Mouse (Mus musculus): ENCODE measurements around the gene Olfr1346. TPM values are rescaled to one million over a fixed set of nuclear protein-coding genes. Genes with fewer than 3 reads are reported as not detected.
"Not testable (repeated sequence)": the region's sequence is repeated elsewhere in the genome, so short reads cannot be mapped to it uniquely, and the experiment has no call there.

Olfr1346 gene
- polyA plus RNA-seq (2016; fragmentation: Nextera tagmentation; extraction: Ambion mirVana) = not detected in 2 replicates

- Histone ChIP-seq H3K9me3 (replicated peaks) (0 out of 2 replicates have a peak, but pooled peaks cover 7% of the 10 kb centered on the region), H3K4me1 (no peaks in the 10 kb centered on the region), H3K4me3 (no peak within 1 kb of the TSS), H3K27ac (replicated peaks) (no peak within 1 kb of the TSS), H3K27me3 (ENCODE audit: low read depth, poor library complexity, severe bottlenecking) (no peaks in the 10 kb centered on the region), H3K36me3 (no peaks in the 10 kb centered on the region)
- no peak for DNase-seq (ENCODE audit: low spot score)
Observed at GRCm38 (mm10) chr7:6466951-6467350, at the start of gene Olfr1346. TSS of gene Olfr1346 (plus strand) at chr7:6467101.

- peaks cover 5% of the 10 kb centered on the region; the same call in 1 of the 2 replicates for H3K9me3 ChIP-seq (replicated peaks)
- WGBS = 77% methylated on average over 6 of the region's 6 CpGs
- no peaks in the 10 kb centered on the region for H3K27me3 ChIP-seq (ENCODE audit: low read depth, poor library complexity, severe bottlenecking)
Observed at GRCm38 (mm10) chr7:6419894-6420293, 47.0 kb upstream of the Olfr1346 start.

GRCm38 (mm10) chr7:6429381-6429780 lies 37.5 kb upstream of the Olfr1346 start:
- H3K4me1 ChIP-seq = peaks cover 1% of the 10 kb centered on the region; the same call in 1 of the 2 replicates
- no peak overlapping the region for H3K27ac ChIP-seq (replicated peaks)
- peaks cover 22% of the 10 kb centered on the region for H3K9me3 ChIP-seq (replicated peaks)
- no peak overlapping the region for H3K4me3 ChIP-seq
- WGBS = 86% methylated on average over 3 of the region's 3 CpGs
- no peak for DNase-seq (ENCODE audit: low spot score)
- no peaks in the 10 kb centered on the region for H3K36me3 ChIP-seq
- no peaks in the 10 kb centered on the region for H3K27me3 ChIP-seq (ENCODE audit: low read depth, poor library complexity, severe bottlenecking)

More at GRCm38 (mm10) chr7:6419894-6420293, 47.0 kb upstream of the Olfr1346 start:
- Histone ChIP-seq H3K4me1 (peaks cover 3% of the 10 kb centered on the region), H3K36me3 (no peaks in the 10 kb centered on the region), H3K27ac (replicated peaks) (no peak overlapping the region), H3K4me3 (no peak overlapping the region)
- DNase-seq (ENCODE audit: low spot score) = no peak

GRCm38 (mm10) chr7:6430342-6430741 lies 36.6 kb upstream of the Olfr1346 start:
- H3K4me1 ChIP-seq = peaks cover 9% of the 10 kb centered on the region
- no peak overlapping the region for H3K27ac ChIP-seq (replicated peaks)
- no peak overlapping the region for H3K4me3 ChIP-seq
- no peaks in the 10 kb centered on the region for H3K36me3 ChIP-seq
- DNase-seq (ENCODE audit: low spot score) = no peak
- 46% methylated on average over 2 of the region's 2 CpGs for WGBS
- H3K9me3 ChIP-seq (replicated peaks) = peaks cover 21% of the 10 kb centered on the region
- no peaks in the 10 kb centered on the region for H3K27me3 ChIP-seq (ENCODE audit: low read depth, poor library complexity, severe bottlenecking)

GRCm38 (mm10) chr7:6438388-6438787 lies 28.5 kb upstream of the Olfr1346 start, which contains the start of gene Olfr1344:
TSS of gene Olfr1344 (plus strand) at chr7:6438688.
- Histone ChIP-seq H3K4me3 (no peak within 1 kb of the TSS), H3K27ac (replicated peaks) (no peak within 1 kb of the TSS), H3K36me3 (no peaks in the 10 kb centered on the region), H3K27me3 (ENCODE audit: low read depth, poor library complexity, severe bottlenecking) (no peaks in the 10 kb centered on the region), H3K4me1 (peaks cover 15% of the 10 kb centered on the region), H3K9me3 (replicated peaks) (0 out of 2 replicates have a peak, but pooled peaks cover 6% of the 10 kb centered on the region)
- DNase-seq (ENCODE audit: low spot score) = no peak
- 84% methylated on average over 3 of the region's 3 CpGs for WGBS

GRCm38 (mm10) chr7:6441173-6441572 lies 25.7 kb upstream of the Olfr1346 start:
- no peak overlapping the region for H3K4me3 ChIP-seq
- no peaks in the 10 kb centered on the region; the same call in 1 of the 2 replicates for H3K4me1 ChIP-seq
- 60% methylated on average over 2 of the region's 2 CpGs for WGBS
- H3K9me3 ChIP-seq (replicated peaks) = 0 out of 2 replicates have a peak, but pooled peaks cover 6% of the 10 kb centered on the region
- DNase-seq (ENCODE audit: low spot score) = no peak
- no peaks in the 10 kb centered on the region for H3K27me3 ChIP-seq (ENCODE audit: low read depth, poor library complexity, severe bottlenecking)
- H3K36me3 ChIP-seq = no peaks in the 10 kb centered on the region
- H3K27ac ChIP-seq (replicated peaks) = no peak overlapping the region

- peaks cover 16% of the 10 kb centered on the region; the same call in 1 of the 2 replicates for H3K9me3 ChIP-seq (replicated peaks)
- 89% methylated on average over 5 of the region's 5 CpGs for WGBS
Observed at GRCm38 (mm10) chr7:6447771-6448170, 19.1 kb upstream of the Olfr1346 start.

GRCm38 (mm10) chr7:6455868-6456267 lies 11.0 kb upstream of the Olfr1346 start, which contains the start of gene Olfr1336:
TSS of gene Olfr1336 (plus strand) at chr7:6456168.
- no peaks in the 10 kb centered on the region for H3K27me3 ChIP-seq (ENCODE audit: low read depth, poor library complexity, severe bottlenecking)
- no peak within 1 kb of the TSS for H3K4me3 ChIP-seq
- no peak within 1 kb of the TSS for H3K27ac ChIP-seq (replicated peaks)
- peaks cover 17% of the 10 kb centered on the region for H3K9me3 ChIP-seq (replicated peaks)
- DNase-seq (ENCODE audit: low spot score) = no peak
- H3K36me3 ChIP-seq = no peaks in the 10 kb centered on the region
- no peaks in the 10 kb centered on the region for H3K4me1 ChIP-seq

More at GRCm38 (mm10) chr7:6447771-6448170, 19.1 kb upstream of the Olfr1346 start:
- Histone ChIP-seq H3K36me3 (no peaks in the 10 kb centered on the region), H3K27ac (replicated peaks) (no peak overlapping the region), H3K4me1 (no peaks in the 10 kb centered on the region), H3K27me3 (ENCODE audit: low read depth, poor library complexity, severe bottlenecking) (no peaks in the 10 kb centered on the region), H3K4me3 (no peak overlapping the region)
- no peak for DNase-seq (ENCODE audit: low spot score)

GRCm38 (mm10) chr7:6456399-6456798 lies 10.5 kb upstream of the Olfr1346 start:
- whole genome bisulfite sequencing = 55% methylated on average over 3 of the region's 3 CpGs
- Histone ChIP-seq H3K4me3 (no peak overlapping the region), H3K27ac (replicated peaks) (no peak overlapping the region)

GRCm38 (mm10) chr7:6477633-6478032 lies 10.7 kb downstream of the Olfr1346 start:
- DNase-seq (ENCODE audit: low spot score); H3K36me3 ChIP-seq; H3K27me3 ChIP-seq (ENCODE audit: low read depth, poor library complexity, severe bottlenecking); H3K4me3 ChIP-seq; H3K27ac ChIP-seq (replicated peaks); H3K4me1 ChIP-seq: not testable (repeated sequence)
- peaks cover 44% of the 10 kb centered on the region for H3K9me3 ChIP-seq (replicated peaks)
- WGBS = 88% methylated on average over 2 of the region's 2 CpGs

More at GRCm38 (mm10) chr7:6456399-6456798, 10.5 kb upstream of the Olfr1346 start:
- Histone ChIP-seq H3K4me1 (no peaks in the 10 kb centered on the region), H3K36me3 (no peaks in the 10 kb centered on the region), H3K27me3 (ENCODE audit: low read depth, poor library complexity, severe bottlenecking) (no peaks in the 10 kb centered on the region), H3K9me3 (replicated peaks) (peaks cover 21% of the 10 kb centered on the region)
- no peak for DNase-seq (ENCODE audit: low spot score)

GRCm38 (mm10) chr7:6486841-6487240 lies 19.9 kb downstream of the Olfr1346 start, which contains the start of gene Olfr5:
TSS of gene Olfr5 (minus strand) at chr7:6486941.
- DNase-seq (ENCODE audit: low spot score) = no peak
- 52% methylated on average over 2 of the region's 2 CpGs for WGBS
- no peak within 1 kb of the TSS for H3K4me3 ChIP-seq

GRCm38 (mm10) chr7:6499655-6500054 lies 32.8 kb downstream of the Olfr1346 start, which contains the start of gene Olfr1347:
TSS of gene Olfr1347 (minus strand) at chr7:6499755.
- H3K27ac ChIP-seq (replicated peaks) = no peak within 1 kb of the TSS
- H3K4me3 ChIP-seq = no peak within 1 kb of the TSS
- H3K27me3 ChIP-seq (ENCODE audit: low read depth, poor library complexity, severe bottlenecking) = no peaks in the 10 kb centered on the region
- no peaks in the 10 kb centered on the region for H3K4me1 ChIP-seq
- H3K9me3 ChIP-seq (replicated peaks) = peaks cover 57% of the 10 kb centered on the region
- no peaks in the 10 kb centered on the region for H3K36me3 ChIP-seq
- WGBS = 57% methylated on average over 1 of the region's 1 CpGs
- no peak for DNase-seq (ENCODE audit: low spot score)

More at GRCm38 (mm10) chr7:6486841-6487240, 19.9 kb downstream of the Olfr1346 start, which contains the start of gene Olfr5:
- Histone ChIP-seq H3K9me3 (replicated peaks) (peaks cover 35% of the 10 kb centered on the region), H3K27me3 (ENCODE audit: low read depth, poor library complexity, severe bottlenecking) (no peaks in the 10 kb centered on the region), H3K36me3 (no peaks in the 10 kb centered on the region), H3K27ac (replicated peaks) (no peak within 1 kb of the TSS), H3K4me1 (no peaks in the 10 kb centered on the region)

GRCm38 (mm10) chr7:6508648-6509047 lies 41.7 kb downstream of the Olfr1346 start, which contains the start of gene Olfr1348:
TSS of gene Olfr1348 (minus strand) at chr7:6508748.
- no peak within 1 kb of the TSS for H3K27ac ChIP-seq (replicated peaks)
- H3K4me3 ChIP-seq = no peak within 1 kb of the TSS
- H3K9me3 ChIP-seq (replicated peaks) = peaks cover 41% of the 10 kb centered on the region; the same call in 1 of the 2 replicates
- H3K4me1 ChIP-seq = no peaks in the 10 kb centered on the region
- no peak for DNase-seq (ENCODE audit: low spot score)
- 100% methylated on average over 1 of the region's 1 CpGs for WGBS
- no peaks in the 10 kb centered on the region for H3K27me3 ChIP-seq (ENCODE audit: low read depth, poor library complexity, severe bottlenecking)
- no peaks in the 10 kb centered on the region for H3K36me3 ChIP-seq

Data from midbrain, embryonic 10.5 days (tissue).